Mouse (Mus musculus): ENCODE data around the gene Bpifb5. TPM values are rescaled to one million over a fixed set of nuclear protein-coding genes. Genes with fewer than 3 reads are reported as not detected.
"Not testable (repeated sequence)": the region's sequence is repeated elsewhere in the genome, so short reads cannot be mapped to it uniquely, and the experiment has no call there.

Gene Bpifb5
- polyA plus RNA-seq, 1 experiment from 2014 or later = 2.4 TPM

DNA sequence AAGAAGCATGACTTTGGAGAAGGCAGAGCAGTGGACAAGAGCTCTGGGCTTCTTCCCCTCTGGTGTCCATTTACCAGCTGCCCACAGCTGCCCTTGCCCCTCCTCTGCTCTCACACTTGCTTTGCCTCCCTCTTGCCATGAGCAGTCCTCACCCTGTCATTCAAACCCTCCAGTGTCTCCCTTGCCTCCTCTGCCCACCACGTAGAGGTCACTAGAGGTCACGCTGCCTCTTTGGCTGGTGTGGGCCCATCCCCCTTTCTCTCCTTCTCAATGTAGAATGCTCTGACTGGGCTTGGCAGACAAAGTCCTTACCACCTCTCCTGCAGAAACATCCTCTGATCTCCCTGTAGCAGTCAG lies 353 bp downstream of the Bpifb5 start:
- H3K27ac ChIP-seq (ENCODE audit: low read length) = peak overlapping the region; percentile 81
- H3K9me3 ChIP-seq (ENCODE audit: control insufficient read depth, low read length) = no peaks in the 10 kb centered on the region
- H3K4me1 ChIP-seq (replicated peaks; ENCODE audit: control insufficient read depth, insufficient read depth, low read length) = peaks cover 15% of the 10 kb centered on the region
- no peak overlapping the region for H3K4me3 ChIP-seq (ENCODE audit: low read length)
- H3K4me2 ChIP-seq (ENCODE audit: low read depth, low read length) = no peak overlapping the region
- no peaks in the 10 kb centered on the region for H3K36me3 ChIP-seq (ENCODE audit: control insufficient read depth, insufficient read depth, low read length)
- peak; percentile 21; the same call in 1 of the 2 replicates for ATAC-seq (ENCODE audit: low read depth)
- no peak overlapping the region for H3K9ac ChIP-seq (ENCODE audit: low read length)
- WGBS = 11% methylated on average over 2 of the region's 2 CpGs
- H3K27me3 ChIP-seq (ENCODE audit: control insufficient read depth, insufficient read depth, low read depth, low read length) = no peaks in the 10 kb centered on the region

DNA sequence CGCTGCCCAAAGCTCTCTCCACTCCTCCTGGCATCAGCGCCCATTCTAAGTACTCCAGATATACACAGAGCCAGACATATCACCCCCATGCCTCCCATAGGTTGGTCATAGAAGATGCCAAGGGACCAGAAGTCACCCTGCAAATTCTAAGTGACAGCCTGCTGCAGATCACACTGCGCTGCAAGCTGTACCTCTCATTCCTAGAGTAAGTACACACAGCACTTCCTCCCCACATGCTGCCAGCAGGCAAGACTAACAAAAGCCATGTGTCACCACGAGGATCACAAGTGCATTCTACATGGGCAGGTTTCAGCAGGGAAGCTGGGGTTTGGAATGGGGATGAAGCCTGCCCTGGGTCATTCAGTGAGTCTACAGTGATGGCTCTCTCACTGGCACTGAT lies 3.4 kb downstream of the Bpifb5 start:
- no peak overlapping the region for H3K27ac ChIP-seq (ENCODE audit: low read length)
- WGBS = 58% methylated on average over 4 of the region's 4 CpGs
- H3K4me2 ChIP-seq (ENCODE audit: low read depth, low read length) = no peak overlapping the region
- H3K9ac ChIP-seq (ENCODE audit: low read length) = no peak overlapping the region
- H3K36me3 ChIP-seq (ENCODE audit: control insufficient read depth, insufficient read depth, low read length) = no peaks in the 10 kb centered on the region
- peaks cover 15% of the 10 kb centered on the region for H3K4me1 ChIP-seq (replicated peaks; ENCODE audit: control insufficient read depth, insufficient read depth, low read length)
- no peak overlapping the region for H3K4me3 ChIP-seq (ENCODE audit: low read length)
- H3K27me3 ChIP-seq (ENCODE audit: control insufficient read depth, insufficient read depth, low read depth, low read length) = no peaks in the 10 kb centered on the region
- no peak for ATAC-seq (ENCODE audit: low read depth)
- no peaks in the 10 kb centered on the region for H3K9me3 ChIP-seq (ENCODE audit: control insufficient read depth, low read length)

DNA sequence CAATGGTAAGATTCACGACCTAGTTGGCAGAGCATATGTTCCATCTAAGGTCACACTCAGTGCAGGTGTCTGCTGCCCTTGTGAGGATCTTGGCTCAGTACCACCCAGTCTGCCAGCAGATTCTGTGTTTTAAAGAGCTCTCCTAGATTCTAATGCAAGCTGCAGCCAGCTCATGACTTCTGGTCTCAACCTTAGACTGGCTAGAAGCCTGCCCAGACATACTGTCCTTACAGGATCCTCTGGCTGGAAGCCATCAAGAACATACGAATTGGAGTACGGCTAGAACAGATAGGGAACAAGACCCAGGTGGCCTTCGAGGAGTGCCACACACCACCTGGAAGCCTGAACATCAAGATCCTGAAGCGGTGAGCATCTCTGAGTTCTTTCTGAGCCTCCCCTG lies 4.3 kb downstream of the Bpifb5 start:
- WGBS = 74% methylated on average over 5 of the region's 5 CpGs
- Histone ChIP-seq H3K9me3 (ENCODE audit: control insufficient read depth, low read length) (no peaks in the 10 kb centered on the region), H3K4me3 (ENCODE audit: low read length) (no peak overlapping the region), H3K36me3 (ENCODE audit: control insufficient read depth, insufficient read depth, low read length) (no peaks in the 10 kb centered on the region), H3K27ac (ENCODE audit: low read length) (no peak overlapping the region), H3K9ac (ENCODE audit: low read length) (no peak overlapping the region), H3K27me3 (ENCODE audit: control insufficient read depth, insufficient read depth, low read depth, low read length) (no peaks in the 10 kb centered on the region), H3K4me2 (ENCODE audit: low read depth, low read length) (no peak overlapping the region), H3K4me1 (replicated peaks; ENCODE audit: control insufficient read depth, insufficient read depth, low read length) (peaks cover 12% of the 10 kb centered on the region)
- ATAC-seq (ENCODE audit: low read depth) = no peak

DNA sequence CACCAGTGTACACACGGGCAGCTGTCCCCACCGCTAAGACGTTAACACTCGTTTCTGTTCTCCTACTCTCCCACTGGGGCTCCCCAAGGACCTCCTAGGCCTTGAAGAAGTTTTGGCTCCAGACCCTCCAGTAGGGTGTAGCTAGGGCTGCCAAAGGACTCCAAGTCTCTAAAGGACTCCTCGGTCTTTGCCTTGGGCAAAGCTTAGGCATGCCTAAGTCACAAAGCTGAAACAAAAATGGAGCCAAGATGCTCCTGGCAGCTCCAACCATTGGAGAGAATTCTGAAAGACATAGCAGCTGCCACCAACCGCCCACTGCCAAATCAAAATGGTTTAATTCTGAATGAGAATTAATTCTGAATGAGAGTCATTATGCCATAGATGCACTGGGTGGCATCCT lies 9.9 kb downstream of the Bpifb5 start:
- H3K9ac ChIP-seq (ENCODE audit: low read length) = no peak overlapping the region
- H3K4me2 ChIP-seq (ENCODE audit: low read depth, low read length) = no peak overlapping the region
- H3K27me3 ChIP-seq (ENCODE audit: control insufficient read depth, insufficient read depth, low read depth, low read length) = no peaks in the 10 kb centered on the region
- WGBS = 87% methylated on average over 6 of the region's 6 CpGs
- H3K36me3 ChIP-seq (ENCODE audit: control insufficient read depth, insufficient read depth, low read length) = no peaks in the 10 kb centered on the region
- H3K9me3 ChIP-seq (ENCODE audit: control insufficient read depth, low read length) = no peaks in the 10 kb centered on the region
- ATAC-seq (ENCODE audit: low read depth) = no peak
- no peak overlapping the region for H3K27ac ChIP-seq (ENCODE audit: low read length)
- no peak overlapping the region for H3K4me3 ChIP-seq (ENCODE audit: low read length)
- H3K4me1 ChIP-seq (replicated peaks; ENCODE audit: control insufficient read depth, insufficient read depth, low read length) = no peaks in the 10 kb centered on the region

DNA sequence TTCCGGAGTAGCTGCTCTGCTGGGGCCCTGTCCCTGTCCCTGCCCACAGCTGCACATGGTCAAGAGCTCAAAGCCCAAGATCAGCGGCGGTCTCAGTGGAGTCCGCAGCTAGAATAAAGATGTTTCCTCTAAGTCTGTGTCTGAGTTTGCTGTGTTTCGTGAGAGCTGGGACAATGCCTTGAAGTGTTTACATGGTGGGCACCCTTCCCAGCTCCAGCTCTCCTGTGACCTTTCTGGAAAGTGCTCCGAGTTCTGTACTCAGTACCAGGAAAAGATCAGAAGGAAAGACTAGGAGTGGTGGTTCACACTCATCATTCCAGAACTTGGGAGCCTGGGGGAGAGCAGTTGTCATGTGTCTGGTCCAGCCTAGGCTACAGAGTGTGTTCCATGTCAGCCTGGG lies 17.2 kb downstream of the Bpifb5 start:
- H3K27me3 ChIP-seq (ENCODE audit: control insufficient read depth, insufficient read depth, low read depth, low read length) = no peaks in the 10 kb centered on the region
- H3K36me3 ChIP-seq (ENCODE audit: control insufficient read depth, insufficient read depth, low read length) = no peaks in the 10 kb centered on the region
- WGBS = 48% methylated on average over 6 of the region's 6 CpGs
- no peak overlapping the region for H3K27ac ChIP-seq (ENCODE audit: low read length)
- H3K4me3 ChIP-seq (ENCODE audit: low read length) = no peak overlapping the region
- H3K9me3 ChIP-seq (ENCODE audit: control insufficient read depth, low read length) = no peaks in the 10 kb centered on the region
- no peak overlapping the region for H3K9ac ChIP-seq (ENCODE audit: low read length)
- no peak overlapping the region for H3K4me2 ChIP-seq (ENCODE audit: low read depth, low read length)
- no peaks in the 10 kb centered on the region for H3K4me1 ChIP-seq (replicated peaks; ENCODE audit: control insufficient read depth, insufficient read depth, low read length)
- peak; percentile 34; the same call in 1 of the 2 replicates for ATAC-seq (ENCODE audit: low read depth)

DNA sequence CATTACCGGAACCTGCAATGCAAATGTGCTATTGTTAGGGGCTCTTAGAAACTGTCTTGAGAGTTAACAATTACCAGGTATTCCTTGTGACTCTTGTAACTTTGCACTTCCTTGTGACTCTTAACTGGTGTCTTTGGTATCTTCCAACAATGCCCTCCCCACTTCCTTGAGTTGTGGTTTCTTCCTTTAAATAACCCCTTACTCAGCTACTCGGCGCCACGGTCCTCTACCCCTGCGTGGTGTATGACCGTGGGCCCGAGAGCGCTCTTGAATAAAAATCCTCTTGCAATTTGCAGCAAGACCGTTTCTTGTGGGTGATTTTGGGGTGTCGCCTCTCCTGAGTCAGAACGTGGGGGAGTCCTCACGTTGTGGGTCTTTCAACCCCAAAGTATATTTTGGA lies 19.2 kb downstream of the Bpifb5 start:
- not testable (repeated sequence) for H3K36me3 ChIP-seq (ENCODE audit: control insufficient read depth, insufficient read depth, low read length); H3K4me3 ChIP-seq (ENCODE audit: low read length); H3K9ac ChIP-seq (ENCODE audit: low read length); H3K27me3 ChIP-seq (ENCODE audit: control insufficient read depth, insufficient read depth, low read depth, low read length); H3K9me3 ChIP-seq (ENCODE audit: control insufficient read depth, low read length); ATAC-seq (ENCODE audit: low read depth); H3K4me2 ChIP-seq (ENCODE audit: low read depth, low read length); H3K4me1 ChIP-seq (replicated peaks; ENCODE audit: control insufficient read depth, insufficient read depth, low read length); H3K27ac ChIP-seq (ENCODE audit: low read length)
- 93% methylated on average over 11 of the region's 12 CpGs for WGBS

DNA sequence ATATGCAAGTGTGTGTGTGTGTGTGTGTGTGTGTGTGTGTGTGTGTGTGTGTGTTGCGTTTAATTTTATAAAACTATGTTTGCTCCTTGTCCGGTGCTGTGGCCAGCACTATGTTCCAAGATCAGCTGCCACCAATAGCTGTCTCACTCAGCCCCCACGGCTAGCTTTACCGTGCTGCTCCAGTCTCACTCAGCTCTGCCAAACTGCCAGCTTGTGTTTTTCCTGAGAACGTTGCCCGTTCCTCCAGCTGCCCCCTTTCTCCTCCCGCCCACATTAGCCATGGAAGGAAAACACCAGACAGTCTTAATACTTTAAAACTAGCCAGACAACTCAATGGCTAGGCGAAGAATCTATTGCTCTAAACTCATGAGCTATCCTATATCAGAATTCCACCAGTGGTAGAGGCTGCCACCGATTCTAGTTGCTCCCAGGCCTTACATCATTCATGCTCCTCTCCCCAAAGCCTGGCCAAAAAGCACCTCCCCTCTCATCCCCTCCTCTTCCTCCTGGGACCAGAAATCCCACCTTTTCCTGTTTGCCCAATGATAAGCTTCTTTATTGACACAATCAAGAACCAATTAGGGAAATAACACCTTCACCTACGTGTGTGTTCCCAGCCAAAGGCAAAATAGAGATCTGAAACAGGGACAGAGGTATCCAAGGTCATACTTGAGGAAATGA lies 20.0 kb downstream of the Bpifb5 start:
- no peaks in the 10 kb centered on the region for H3K36me3 ChIP-seq (ENCODE audit: control insufficient read depth, insufficient read depth, low read length)
- ATAC-seq (ENCODE audit: low read depth) = no peak
- no peaks in the 10 kb centered on the region for H3K4me1 ChIP-seq (replicated peaks; ENCODE audit: control insufficient read depth, insufficient read depth, low read length)
- H3K4me2 ChIP-seq (ENCODE audit: low read depth, low read length) = no peak overlapping the region
- no peaks in the 10 kb centered on the region for H3K27me3 ChIP-seq (ENCODE audit: control insufficient read depth, insufficient read depth, low read depth, low read length)
- no peak overlapping the region for H3K9ac ChIP-seq (ENCODE audit: low read length)
- 80% methylated on average over 10 of the region's 10 CpGs for WGBS
- no peak overlapping the region for H3K4me3 ChIP-seq (ENCODE audit: low read length)
- H3K9me3 ChIP-seq (ENCODE audit: control insufficient read depth, low read length) = no peaks in the 10 kb centered on the region
- H3K27ac ChIP-seq (ENCODE audit: low read length) = no peak overlapping the region

DNA sequence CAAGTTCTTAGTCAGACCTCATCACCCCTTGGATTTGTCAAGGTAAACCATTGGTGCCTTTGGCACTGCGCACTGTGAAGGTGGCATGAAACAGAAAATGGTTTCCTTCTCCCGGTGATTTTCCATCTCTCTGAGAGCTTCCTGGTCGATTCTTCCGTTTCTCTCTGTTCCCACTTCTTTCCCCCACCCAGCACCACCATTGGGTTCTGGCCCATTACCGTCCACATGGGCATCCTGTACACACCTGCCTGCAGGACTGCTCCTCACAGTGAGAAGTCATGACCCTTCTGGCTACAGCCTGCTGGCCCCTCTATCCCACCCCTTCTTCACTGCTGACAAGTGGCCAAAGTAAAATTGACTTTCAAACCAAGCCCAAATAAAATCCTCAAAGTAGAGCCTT lies 21.8 kb downstream of the Bpifb5 start:
- H3K9ac ChIP-seq (ENCODE audit: low read length) = no peak overlapping the region
- no peak for ATAC-seq (ENCODE audit: low read depth)
- no peaks in the 10 kb centered on the region for H3K36me3 ChIP-seq (ENCODE audit: control insufficient read depth, insufficient read depth, low read length)
- H3K27me3 ChIP-seq (ENCODE audit: control insufficient read depth, insufficient read depth, low read depth, low read length) = no peaks in the 10 kb centered on the region
- H3K27ac ChIP-seq (ENCODE audit: low read length) = no peak overlapping the region
- H3K4me1 ChIP-seq (replicated peaks; ENCODE audit: control insufficient read depth, insufficient read depth, low read length) = no peaks in the 10 kb centered on the region
- 92% methylated on average over 5 of the region's 5 CpGs for WGBS
- no peak overlapping the region for H3K4me2 ChIP-seq (ENCODE audit: low read depth, low read length)
- no peak overlapping the region for H3K4me3 ChIP-seq (ENCODE audit: low read length)
- no peaks in the 10 kb centered on the region for H3K9me3 ChIP-seq (ENCODE audit: control insufficient read depth, low read length)

DNA sequence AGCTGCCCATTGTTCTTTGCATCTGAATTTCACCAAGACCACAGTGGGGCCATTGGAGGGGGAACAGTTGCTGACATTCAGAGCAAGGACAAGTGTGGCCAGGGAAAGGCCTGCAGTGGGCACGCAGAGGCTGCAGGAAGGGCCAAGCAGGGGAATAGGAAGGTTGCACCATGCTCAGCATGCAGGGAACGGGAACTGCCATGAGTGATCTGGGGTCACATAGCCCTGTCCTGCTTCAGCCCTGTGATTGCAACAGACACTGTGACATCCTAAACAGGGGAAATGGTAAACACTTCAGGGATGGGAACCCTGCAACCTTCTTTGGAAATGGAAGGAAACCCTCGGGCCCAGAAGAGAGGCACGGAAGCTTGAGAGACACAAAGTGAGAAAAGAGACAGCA lies 31.7 kb downstream of the Bpifb5 start:
- H3K9ac ChIP-seq (ENCODE audit: low read length); H3K4me2 ChIP-seq (ENCODE audit: low read depth, low read length); H3K36me3 ChIP-seq (ENCODE audit: control insufficient read depth, insufficient read depth, low read length); H3K27me3 ChIP-seq (ENCODE audit: control insufficient read depth, insufficient read depth, low read depth, low read length); H3K4me3 ChIP-seq (ENCODE audit: low read length); H3K9me3 ChIP-seq (ENCODE audit: control insufficient read depth, low read length); H3K27ac ChIP-seq (ENCODE audit: low read length); H3K4me1 ChIP-seq (replicated peaks; ENCODE audit: control insufficient read depth, insufficient read depth, low read length); ATAC-seq (ENCODE audit: low read depth): not testable (repeated sequence)
- WGBS = 88% methylated on average over 2 of the region's 4 CpGs

DNA sequence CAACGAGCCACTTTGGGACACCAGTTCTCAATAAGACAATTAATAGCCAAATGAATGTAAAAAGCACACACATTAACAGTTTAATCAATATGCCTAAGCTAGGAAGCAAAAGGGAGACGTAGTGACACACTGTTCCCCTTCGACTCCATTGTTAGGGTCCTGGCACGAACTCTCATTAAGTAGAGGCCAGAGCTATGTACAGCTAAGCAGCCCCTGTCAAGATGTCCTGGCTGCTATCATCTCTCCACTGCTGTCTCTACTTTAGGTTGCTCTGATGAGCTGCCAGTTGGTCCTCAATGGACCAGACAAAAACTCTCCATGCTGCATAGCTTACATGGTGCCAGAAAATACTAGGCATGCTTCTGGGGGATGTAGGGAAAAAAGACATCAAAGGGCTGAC lies 32.2 kb downstream of the Bpifb5 start:
- Histone ChIP-seq H3K9ac (ENCODE audit: low read length) (no peak overlapping the region), H3K36me3 (ENCODE audit: control insufficient read depth, insufficient read depth, low read length) (no peaks in the 10 kb centered on the region), H3K27ac (ENCODE audit: low read length) (no peak overlapping the region), H3K4me1 (replicated peaks; ENCODE audit: control insufficient read depth, insufficient read depth, low read length) (no peaks in the 10 kb centered on the region), H3K4me2 (ENCODE audit: low read depth, low read length) (no peak overlapping the region), H3K4me3 (ENCODE audit: low read length) (no peak overlapping the region), H3K9me3 (ENCODE audit: control insufficient read depth, low read length) (no peaks in the 10 kb centered on the region), H3K27me3 (ENCODE audit: control insufficient read depth, insufficient read depth, low read depth, low read length) (no peaks in the 10 kb centered on the region)
- WGBS = 71% methylated on average over 4 of the region's 4 CpGs
- no peak for ATAC-seq (ENCODE audit: low read depth)
